Mouse (Mus musculus): ENCODE measurements at regions not wholly inside any gene's neighbourhood (a gene's known extent, or its start where the extent isn't known, plus 50 kb on each side); places are given as distances from the start of the nearest gene placed in this dataset.

- TF ChIP-seq CTCF (IDR thresholded peaks at IDR 0.05; ENCODE audit: low read depth): no peak
- no peak for TF ChIP-seq EP300 (IDR thresholded peaks at IDR 0.05; ENCODE audit: low read depth)
Measured at GRCm38 (mm10) chr1:41276303-41276702, 470.9 kb downstream of the Tmem182 start.
